13 mouse cellular contexts compared by ENCODE assay signal in genomic region chr11:117536586-117536985, GRCm38 (mm10). TPM values are rescaled to one million over a fixed set of nuclear protein-coding genes. Genes with fewer than 3 reads are reported as not detected.
DNase-seq lines count a peak whose midpoint lies in the region; ATAC-seq and TF ChIP-seq lines count a peak whose summit lies in the region.
"Had no signal": no experiment of that assay in that cellular context is flagged by ENCODE, and none has a peak within 500 bp of the region (broad histone marks: within the 10 kb centered on the region; RNA-seq: fewer than 3 reads in every experiment).

No protein-coding gene starts in this region.

- peaks cover 81% of the 10 kb centered on the region for H3K4me1 ChIP-seq in hindbrain, embryonic 10.5 days (replicated peaks)
- H3K4me1 ChIP-seq in hindbrain, embryonic 16.5 days (ENCODE audit: control insufficient read depth, insufficient read depth, low read depth, low read length) = peaks cover 33% of the 10 kb centered on the region
- H3K4me1 ChIP-seq: megakaryocyte, embryonic 14.5 days had no signal

- intact Hi-C loops in gastrocnemius, adult 2 months (cut with DNase I) = no loop called here

- no peak overlapping the region for H3K4me2 ChIP-seq in hindbrain, embryonic 16.5 days (ENCODE audit: low read length)
- H3K4me2 ChIP-seq: stomach, embryonic 15.5 days had no signal

- H3K9me3 ChIP-seq in hindbrain, embryonic 10.5 days = no peaks in the 10 kb centered on the region
- H3K9me3 ChIP-seq in hindbrain, embryonic 16.5 days (ENCODE audit: control insufficient read depth, low read length) = no peaks in the 10 kb centered on the region
- H3K9me3 ChIP-seq: megakaryocyte, embryonic 14.5 days; stomach, embryonic 15.5 days had no signal

- H3K9ac ChIP-seq in hindbrain, embryonic 16.5 days (ENCODE audit: low read depth, low read length) = no peak overlapping the region
- H3K9ac ChIP-seq: stomach, embryonic 15.5 days had no signal

- DNase-seq in hindbrain, embryonic 10.5 days (ENCODE audit: low spot score) = no peak
- DNase-seq in Muller cell, postnatal 12 days (ENCODE audit: inconsistent ontology term) = peak; percentile 81
- DNase-seq in gastrocnemius, adult 2 months = peak; percentile 65
- peak; percentile 43 to 74 for DNase-seq in kidney, postnatal 25 days
- DNase-seq in neural tube, embryonic 10.5 days (ENCODE audit: extremely low spot score, low spot score) = no peak
- DNase-seq in layer of hippocampus, adult 18-20 months (ENCODE audit: low spot score in 2 of 2) = no peak
- no peak for DNase-seq in retina, embryonic 14.5 days (ENCODE audit: low spot score)

- H3K27me3 ChIP-seq in hindbrain, embryonic 10.5 days (ENCODE audit: insufficient read depth, poor library complexity, severe bottlenecking) = peaks cover 14% of the 10 kb centered on the region; the same call in 1 of the 2 replicates
- no peaks in the 10 kb centered on the region for H3K27me3 ChIP-seq in hindbrain, embryonic 16.5 days (replicated peaks; ENCODE audit: control insufficient read depth, insufficient read depth, low read length)
- H3K27me3 ChIP-seq: stomach, embryonic 15.5 days had no signal

- no peak overlapping the region for H3K4me3 ChIP-seq in hindbrain, embryonic 10.5 days
- H3K4me3 ChIP-seq in hindbrain, embryonic 16.5 days (ENCODE audit: low read length) = no peak overlapping the region
- H3K4me3 ChIP-seq in gastrocnemius, adult 2 months = no peak overlapping the region
- H3K4me3 ChIP-seq: megakaryocyte, embryonic 14.5 days; stomach, embryonic 15.5 days had no signal

- no peak for ATAC-seq in hindbrain, embryonic 16.5 days
- ATAC-seq: CD4-positive, CD25-positive, alpha-beta regulatory T cell, adult 4 months had no signal

- H3K27ac ChIP-seq in hindbrain, embryonic 10.5 days = peak overlapping the region; percentile 4; the same call in 1 of the 2 replicates
- H3K27ac ChIP-seq in hindbrain, embryonic 16.5 days (ENCODE audit: low read depth, low read length) = no peak overlapping the region
- H3K27ac ChIP-seq in gastrocnemius, adult 2 months = peak overlapping the region; percentile 85
- H3K27ac ChIP-seq: stomach, embryonic 15.5 days had no signal

- WGBS in hindbrain, embryonic 10.5 days = 62% methylated on average over 3 of the region's 3 CpGs
- WGBS in hindbrain, embryonic 16.5 days = 53% methylated on average over 3 of the region's 3 CpGs

- H3K36me3 ChIP-seq in hindbrain, embryonic 10.5 days = no peaks in the 10 kb centered on the region
- no peaks in the 10 kb centered on the region for H3K36me3 ChIP-seq in hindbrain, embryonic 16.5 days (ENCODE audit: control insufficient read depth, insufficient read depth, low read length)
- H3K36me3 ChIP-seq: stomach, embryonic 15.5 days had no signal

- TF ChIP-seq CTCF in gastrocnemius, adult 2 months (IDR thresholded peaks at IDR 0.05) = no peak

RNA-seq across cellular contexts. Expression of gene Gm11733, which starts 52.4 kb away (rescaled TPM):
- polyA plus RNA-seq in hindbrain, embryonic 10.5 days (2016; fragmentation: Nextera tagmentation; extraction: Ambion mirVana) = not detected in 2 replicates
- 0.06 TPM in 2 replicates for polyA plus RNA-seq in hindbrain, embryonic 16.5 days (2015; fragmentation: Nextera tagmentation; extraction: Ambion mirVana)
- total RNA-seq in gastrocnemius, adult 2 months (2021) = not detected
- under 1 TPM in 1 of 2 experiments, not detected in 1; 0.22 TPM for total RNA-seq in layer of hippocampus, adult 18-20 months (2021)
- total RNA-seq: neutrophil, adult 5-6 weeks had no signal
- polyA plus RNA-seq: CD4-positive, CD25-positive, alpha-beta regulatory T cell, adult 4 months; limb, embryonic 11.5 days; stomach, embryonic 15.5 days had no signal

Comparison
In these comparisons a context has a peak if more than half of its experiments do, and no peak if none do; other contexts are left out.
1. DNase-seq: peak in Muller cell, postnatal 12 days (single experiment), gastrocnemius, adult 2 months (single experiment) and kidney, postnatal 25 days (2 of 2); none in hindbrain, embryonic 10.5 days (single experiment), neural tube, embryonic 10.5 days (single experiment), layer of hippocampus, adult 18-20 months (0 of 2) and retina, embryonic 14.5 days (single experiment).